Mouse (Mus musculus): ENCODE results near the gene Atp2a2.

- no peak for TF ChIP-seq CTCF (conservative IDR thresholded peaks at IDR 0.05; ENCODE audit: low read length)
- no peak for TF ChIP-seq POU5F1 (IDR thresholded peaks at IDR 0.05; ENCODE audit: borderline replicate concordance, low read length)
Measured at GRCm38 (mm10) chr5:122454883-122455282, 47.1 kb downstream of the Atp2a2 start.

Measured in E14TG2a.4 (cell line).